Mouse (Mus musculus) hindbrain, embryonic 13.5 days (tissue): Measurements from ENCODE around the gene Fcer2a. TPM values are rescaled to one million over a fixed set of nuclear protein-coding genes. Genes with fewer than 3 reads are reported as not detected.

Source experiments
- ATAC-seq: fragments of 200-750 bp; cut with Nextera tagmentation; 2 replicates; pipeline ENCODE4 v1.8.0; 2017; ENCODE audit warnings: moderate TSS enrichment; ENCODE audit not compliant: low FRiP score
- H3K27ac ChIP-seq: fragments of 300-500 bp; sonication (generic); 2 replicates; pipeline ENCODE4 v1.5.1; 2015; ENCODE audit warnings: inconsistent platforms, mild to moderate bottlenecking, moderate library complexity
- H3K27me3 ChIP-seq: fragments of 300-500 bp; sonication (generic); 2 replicates; pipeline ENCODE4 v1.6.1; 2015; ENCODE audit warnings: mild to moderate bottlenecking, inconsistent platforms
- H3K36me3 ChIP-seq: fragments of 300-500 bp; sonication (generic); 2 replicates; pipeline ENCODE4 v1.6.1; 2015; ENCODE audit warnings: mild to moderate bottlenecking, inconsistent platforms
- H3K4me1 ChIP-seq: fragments of 300-500 bp; sonication (generic); replicated peaks from 2 replicates; pipeline ENCODE4 v1.6.1; 2015; ENCODE audit warnings: inconsistent platforms
- H3K4me2 ChIP-seq: fragments of 300-500 bp; sonication (generic); 2 replicates; pipeline ENCODE4 v1.6.1; 2015; ENCODE audit warnings: inconsistent platforms, mild to moderate bottlenecking, moderate library complexity
- H3K4me3 ChIP-seq: fragments of 300-500 bp; sonication (generic); 2 replicates; pipeline ENCODE4 v1.5.1; 2015; ENCODE audit warnings: mild to moderate bottlenecking, inconsistent platforms
- H3K9ac ChIP-seq: fragments of 300-500 bp; sonication (generic); 2 replicates; pipeline ENCODE4 v1.6.1; 2015; ENCODE audit warnings: mild to moderate bottlenecking, inconsistent platforms
- H3K9me3 ChIP-seq: fragments of 300-500 bp; sonication (generic); 2 replicates; pipeline ENCODE4 v1.6.1; 2016; ENCODE audit warnings: inconsistent platforms
- WGBS: fragments of 180-500 bp; shearing (Covaris S2); methylation state at CpG from one replicate; pipeline ENCODE4 v1.1.7; 2015; 5-methylcytosine and 5-hydroxymethylcytosine counted together
- polyA plus RNA-seq: library from polyadenylated mRNA; unstranded; fragments of >200 nt; fragmentation: Nextera tagmentation; extraction: Ambion mirVana; gene quantifications from 2 replicates; pipeline ENCODE4 v1.2.1, GENCODE M21; 2015

The Fcer2a gene
- polyA plus RNA-seq, 1 experiment from 2014 or later: 0.51 TPM

GRCm38 (mm10) chr8:3671980-3672491 lies 21.9 kb downstream of the Fcer2a start, which contains the start of gene Fcor:
TSS of gene Fcor (minus strand) at chr8:3672362.
- no peaks in the 10 kb centered on the region for H3K27me3 ChIP-seq
- peaks cover 12% of the 10 kb centered on the region for H3K4me1 ChIP-seq
- under 1% methylated on average over 23 of the region's 23 CpGs for WGBS
- peak within 1 kb of the TSS; percentile 48 for H3K4me3 ChIP-seq
- H3K9ac ChIP-seq: peak within 1 kb of the TSS; percentile 67
- H3K9me3 ChIP-seq: no peaks in the 10 kb centered on the region
- peak within 1 kb of the TSS; percentile 83 for H3K27ac ChIP-seq
- peak within 1 kb of the TSS; percentile 61 for H3K4me2 ChIP-seq
- H3K36me3 ChIP-seq: no peaks in the 10 kb centered on the region
- peak; percentile 89 for ATAC-seq

GRCm38 (mm10) chr8:3670388-3670787 lies 23.6 kb downstream of the Fcer2a start:
- Histone ChIP-seq H3K27me3 (0 out of 2 replicates have a peak, but pooled peaks cover 3% of the 10 kb centered on the region), H3K4me2 (no peak overlapping the region), H3K4me3 (no peak overlapping the region), H3K4me1 (0 out of 2 replicates have a peak, but pooled peaks cover 7% of the 10 kb centered on the region), H3K27ac (no peak overlapping the region), H3K36me3 (no peaks in the 10 kb centered on the region), H3K9me3 (no peaks in the 10 kb centered on the region), H3K9ac (no peak overlapping the region)
- 95% methylated on average over 2 of the region's 2 CpGs for WGBS
- no peak for ATAC-seq

- no peaks in the 10 kb centered on the region for H3K9me3 ChIP-seq
- H3K27me3 ChIP-seq: 0 out of 2 replicates have a peak, but pooled peaks cover 3% of the 10 kb centered on the region
- no peak within 1 kb of the TSS for H3K27ac ChIP-seq
- no peaks in the 10 kb centered on the region for H3K4me1 ChIP-seq
- WGBS: 84% methylated on average over 6 of the region's 6 CpGs
- ATAC-seq: no peak
- no peak within 1 kb of the TSS for H3K9ac ChIP-seq
- H3K4me2 ChIP-seq: no peak within 1 kb of the TSS
- no peak within 1 kb of the TSS for H3K4me3 ChIP-seq
- H3K36me3 ChIP-seq: no peaks in the 10 kb centered on the region
Observed at GRCm38 (mm10) chr8:3665507-3665906, 28.5 kb downstream of the Fcer2a start, which contains the start of gene Mcemp1. TSS of gene Mcemp1 (plus strand) at chr8:3665754.

GRCm38 (mm10) chr8:3664405-3664804 lies 29.6 kb downstream of the Fcer2a start:
- Histone ChIP-seq H3K4me2 (no peak overlapping the region), H3K27me3 (0 out of 2 replicates have a peak, but pooled peaks cover 3% of the 10 kb centered on the region), H3K4me1 (no peaks in the 10 kb centered on the region), H3K36me3 (no peaks in the 10 kb centered on the region), H3K9me3 (no peaks in the 10 kb centered on the region), H3K4me3 (no peak overlapping the region), H3K9ac (no peak overlapping the region), H3K27ac (no peak overlapping the region)
- no peak for ATAC-seq
- WGBS: 64% methylated on average over 5 of the region's 5 CpGs

- Histone ChIP-seq H3K9me3 (no peaks in the 10 kb centered on the region), H3K4me1 (peaks cover 8% of the 10 kb centered on the region), H3K36me3 (no peaks in the 10 kb centered on the region), H3K27me3 (0 out of 2 replicates have a peak, but pooled peaks cover 1% of the 10 kb centered on the region), H3K27ac (no peak overlapping the region), H3K4me2 (no peak overlapping the region), H3K9ac (no peak overlapping the region), H3K4me3 (no peak overlapping the region)
- 88% methylated on average over 8 of the region's 8 CpGs for WGBS
- no peak for ATAC-seq
Observed at GRCm38 (mm10) chr8:3660889-3661288, 33.1 kb downstream of the Fcer2a start.

- 26% methylated on average over 7 of the region's 7 CpGs for whole genome bisulfite sequencing
- H3K4me3 ChIP-seq: no peak overlapping the region
- H3K9ac ChIP-seq: 0 out of 2 replicates have a peak overlapping the region, but pooled peaks have one; percentile 1
- no peaks in the 10 kb centered on the region for H3K27me3 ChIP-seq
- H3K27ac ChIP-seq: no peak overlapping the region
- H3K4me2 ChIP-seq: peak overlapping the region; percentile 22; the same call in 1 of the 2 replicates
- H3K9me3 ChIP-seq: no peaks in the 10 kb centered on the region
- ATAC-seq: peak; percentile 53; the same call in 1 of the 2 replicates
- H3K36me3 ChIP-seq: no peaks in the 10 kb centered on the region
- peaks cover 8% of the 10 kb centered on the region for H3K4me1 ChIP-seq
Observed at GRCm38 (mm10) chr8:3656725-3657381, 37.1 kb downstream of the Fcer2a start.

- H3K27ac ChIP-seq: no peak within 1 kb of the TSS
- H3K9me3 ChIP-seq: no peaks in the 10 kb centered on the region
- no peak for ATAC-seq
- H3K4me3 ChIP-seq: no peak within 1 kb of the TSS
- H3K4me1 ChIP-seq: peaks cover 8% of the 10 kb centered on the region
- H3K36me3 ChIP-seq: no peaks in the 10 kb centered on the region
- no peaks in the 10 kb centered on the region for H3K27me3 ChIP-seq
- WGBS: 86% methylated on average over 3 of the region's 3 CpGs
- no peak within 1 kb of the TSS for H3K4me2 ChIP-seq
- H3K9ac ChIP-seq: no peak within 1 kb of the TSS
Observed at GRCm38 (mm10) chr8:3655526-3655925, 38.4 kb downstream of the Fcer2a start, which contains the start of gene Retn. TSS of gene Retn (plus strand) at chr8:3655770.

GRCm38 (mm10) chr8:3654726-3655508 lies 39.1 kb downstream of the Fcer2a start:
- H3K4me2 ChIP-seq: no peak overlapping the region
- H3K4me1 ChIP-seq: peaks cover 8% of the 10 kb centered on the region
- no peak overlapping the region for H3K9ac ChIP-seq
- H3K36me3 ChIP-seq: no peaks in the 10 kb centered on the region
- no peaks in the 10 kb centered on the region for H3K9me3 ChIP-seq
- 0 out of 2 replicates have a peak, but pooled peaks have one; percentile 6 for ATAC-seq
- no peak overlapping the region for H3K4me3 ChIP-seq
- WGBS: 72% methylated on average over 11 of the region's 11 CpGs
- H3K27me3 ChIP-seq: no peaks in the 10 kb centered on the region
- H3K27ac ChIP-seq: no peak overlapping the region

GRCm38 (mm10) chr8:3652845-3653244 lies 41.1 kb downstream of the Fcer2a start:
- no peak overlapping the region for H3K4me3 ChIP-seq
- no peak overlapping the region for H3K4me2 ChIP-seq
- H3K36me3 ChIP-seq: no peaks in the 10 kb centered on the region
- no peaks in the 10 kb centered on the region for H3K27me3 ChIP-seq
- 73% methylated on average over 3 of the region's 3 CpGs for WGBS
- no peak for ATAC-seq
- H3K27ac ChIP-seq: no peak overlapping the region
- H3K4me1 ChIP-seq: peaks cover 8% of the 10 kb centered on the region
- H3K9ac ChIP-seq: no peak overlapping the region
- no peaks in the 10 kb centered on the region for H3K9me3 ChIP-seq

GRCm38 (mm10) chr8:3648990-3649389 lies 45.0 kb downstream of the Fcer2a start:
- H3K27me3 ChIP-seq: no peaks in the 10 kb centered on the region
- H3K9ac ChIP-seq: no peak overlapping the region
- no peak overlapping the region for H3K4me3 ChIP-seq
- no peaks in the 10 kb centered on the region for H3K36me3 ChIP-seq
- H3K9me3 ChIP-seq: no peaks in the 10 kb centered on the region
- no peaks in the 10 kb centered on the region for H3K4me1 ChIP-seq
- ATAC-seq: no peak
- no peak overlapping the region for H3K27ac ChIP-seq
- H3K4me2 ChIP-seq: no peak overlapping the region
- 36% methylated on average over 1 of the region's 1 CpGs for WGBS

GRCm38 (mm10) chr8:3648268-3648667 lies 45.7 kb downstream of the Fcer2a start:
- no peak overlapping the region for H3K4me2 ChIP-seq
- H3K27me3 ChIP-seq: no peaks in the 10 kb centered on the region
- no peak for ATAC-seq
- H3K9ac ChIP-seq: no peak overlapping the region
- H3K4me1 ChIP-seq: no peaks in the 10 kb centered on the region
- 94% methylated on average over 1 of the region's 2 CpGs for WGBS
- H3K9me3 ChIP-seq: no peaks in the 10 kb centered on the region
- no peak overlapping the region for H3K4me3 ChIP-seq
- H3K36me3 ChIP-seq: no peaks in the 10 kb centered on the region
- no peak overlapping the region for H3K27ac ChIP-seq

- H3K9me3 ChIP-seq: no peaks in the 10 kb centered on the region
- H3K27ac ChIP-seq: no peak overlapping the region
- no peaks in the 10 kb centered on the region for H3K27me3 ChIP-seq
- 86% methylated on average over 4 of the region's 4 CpGs for WGBS
- H3K4me2 ChIP-seq: no peak overlapping the region
- H3K4me1 ChIP-seq: no peaks in the 10 kb centered on the region
- no peak overlapping the region for H3K9ac ChIP-seq
- ATAC-seq: no peak
- H3K4me3 ChIP-seq: no peak overlapping the region
- no peaks in the 10 kb centered on the region for H3K36me3 ChIP-seq
Observed at GRCm38 (mm10) chr8:3647561-3647960, 46.4 kb downstream of the Fcer2a start.
